Mouse (Mus musculus) NIH3T3 (cell line): Measurements from ENCODE around the gene Syt2.
A peak's percentile ranks its signal among the peaks of the same experiment; 100 is the strongest.

ENCODE experiments used
- DNase-seq: peaks from one replicate; pipeline ENCODE4 v3.0.0-alpha.2; 2012; ENCODE audit warnings: low read depth

The Syt2 gene

GRCm38 (mm10) chr1:134741946-134742661, 95.6 kb downstream of the Syt2 start:
- no peak for DNase-seq

- peak; percentile 74 for DNase-seq
These were observed 99.2 kb downstream of the Syt2 start for GRCm38 (mm10) chr1:134745648-134746047.

- DNase-seq, result no peak
These were observed 101.0 kb downstream of the Syt2 start for GRCm38 (mm10) chr1:134747236-134748174.

GRCm38 (mm10) chr1:134749889-134750288, 103.4 kb downstream of the Syt2 start:
- peak; percentile 62 for DNase-seq

- DNase-seq, result no peak
These were observed 106.0 kb downstream of the Syt2 start for GRCm38 (mm10) chr1:134752447-134752846.

GRCm38 (mm10) chr1:134753751-134754630, 107.5 kb downstream of the Syt2 start:
- peak; percentile 79 for DNase-seq

- DNase-seq, result no peak
These were observed 108.3 kb downstream of the Syt2 start for GRCm38 (mm10) chr1:134754818-134755217.

GRCm38 (mm10) chr1:134755548-134756189, 109.2 kb downstream of the Syt2 start:
- DNase-seq, result no peak

GRCm38 (mm10) chr1:134756190-134756873, 109.9 kb downstream of the Syt2 start:
- no peak for DNase-seq

- peak; percentile 62 for DNase-seq
These were observed 110.8 kb downstream of the Syt2 start for GRCm38 (mm10) chr1:134757230-134757629.

DNA sequence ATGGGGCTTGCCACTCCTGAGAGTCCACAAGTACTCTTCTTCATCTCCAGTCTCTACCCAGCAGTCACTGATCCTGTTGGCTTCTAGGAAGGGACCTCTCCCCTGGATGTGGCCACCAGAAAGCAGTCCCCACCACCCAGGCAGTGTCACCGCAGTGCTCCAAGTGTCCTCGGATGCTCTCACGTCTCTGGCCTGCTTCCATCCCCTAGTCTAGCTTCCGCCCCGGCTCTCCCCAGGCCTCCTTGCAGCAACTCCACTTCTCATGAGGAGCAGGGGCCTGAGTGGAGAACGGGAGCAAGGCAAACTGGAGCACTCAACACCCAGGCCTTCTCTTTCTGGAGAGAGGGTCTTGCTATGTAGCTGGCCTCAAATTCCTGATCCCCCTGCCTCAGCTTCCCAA, 112.7 kb downstream of the Syt2 start:
- no peak for DNase-seq

DNA sequence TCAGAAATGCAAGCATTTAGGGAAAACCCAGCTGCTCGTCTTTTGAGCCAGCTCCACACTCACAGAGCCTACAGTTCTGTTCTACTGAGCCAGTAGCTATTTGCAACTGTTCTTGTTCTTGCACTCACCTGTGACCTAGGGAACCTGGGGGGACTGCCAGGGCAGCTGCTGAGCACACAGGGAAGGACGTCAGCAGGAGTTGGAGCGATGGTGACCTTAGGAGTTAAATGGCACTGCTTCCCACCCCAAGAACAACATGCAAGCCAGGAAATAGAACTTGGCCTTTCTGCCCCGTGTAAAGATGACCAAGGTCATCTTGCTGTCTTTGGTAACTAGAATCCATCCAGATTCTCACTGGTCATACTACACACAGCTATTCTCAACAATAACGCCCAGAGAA, 114.2 kb downstream of the Syt2 start:
- no peak for DNase-seq

GRCm38 (mm10) chr1:134761534-134761933, 115.1 kb downstream of the Syt2 start:
- DNase-seq, result no peak

DNA sequence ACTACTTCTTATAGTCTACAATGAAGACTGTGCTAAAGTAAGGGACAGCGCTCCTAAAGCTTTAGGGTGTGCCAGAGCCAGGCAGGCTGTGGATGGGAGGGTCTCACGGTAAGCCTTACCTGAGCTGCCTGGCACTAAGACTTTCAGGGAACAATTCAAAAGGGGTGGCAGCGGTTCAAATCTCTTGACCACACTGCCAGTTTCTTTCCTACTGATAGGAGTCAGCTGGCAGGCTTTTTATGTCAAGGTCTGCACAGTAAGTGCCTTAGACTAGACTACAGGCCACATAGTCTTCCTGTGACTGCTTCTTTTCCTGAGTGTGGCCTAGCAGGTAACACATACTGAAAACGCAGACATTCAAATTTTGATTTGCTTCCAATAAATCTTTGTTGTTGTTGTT, 116.8 kb downstream of the Syt2 start:
- DNase-seq, result no peak

DNA sequence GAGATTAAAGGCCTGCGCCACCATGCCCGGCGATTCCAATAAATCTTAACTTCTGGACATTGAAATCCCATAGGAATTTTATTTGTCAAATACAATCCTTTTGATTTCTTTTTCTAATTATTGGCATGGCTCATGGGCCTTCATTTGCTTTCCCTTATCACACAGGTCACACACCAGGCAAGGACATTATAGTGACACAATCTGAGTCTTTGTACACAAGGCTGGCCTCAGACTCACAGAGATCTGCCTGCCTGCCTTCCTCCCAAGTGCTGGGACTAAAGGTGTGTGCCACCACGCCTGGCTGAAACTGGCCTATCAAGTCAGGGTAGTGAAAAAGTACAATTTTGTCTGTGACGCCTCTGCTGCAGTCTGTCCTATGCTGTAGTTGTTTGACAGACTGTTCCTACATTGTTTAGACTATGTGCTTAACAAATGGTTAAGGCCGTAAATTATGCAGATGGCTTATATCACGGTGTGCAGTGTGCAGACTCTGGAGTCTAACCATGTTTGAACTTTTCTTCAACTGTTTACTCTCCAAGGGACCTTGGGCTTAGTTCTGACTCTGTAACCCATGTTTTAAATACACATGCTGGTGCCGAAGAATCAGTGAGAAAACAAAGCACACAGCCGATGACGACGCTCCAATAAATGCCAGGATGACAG, 117.4 kb downstream of the Syt2 start:
- DNase-seq, result no peak

DNA sequence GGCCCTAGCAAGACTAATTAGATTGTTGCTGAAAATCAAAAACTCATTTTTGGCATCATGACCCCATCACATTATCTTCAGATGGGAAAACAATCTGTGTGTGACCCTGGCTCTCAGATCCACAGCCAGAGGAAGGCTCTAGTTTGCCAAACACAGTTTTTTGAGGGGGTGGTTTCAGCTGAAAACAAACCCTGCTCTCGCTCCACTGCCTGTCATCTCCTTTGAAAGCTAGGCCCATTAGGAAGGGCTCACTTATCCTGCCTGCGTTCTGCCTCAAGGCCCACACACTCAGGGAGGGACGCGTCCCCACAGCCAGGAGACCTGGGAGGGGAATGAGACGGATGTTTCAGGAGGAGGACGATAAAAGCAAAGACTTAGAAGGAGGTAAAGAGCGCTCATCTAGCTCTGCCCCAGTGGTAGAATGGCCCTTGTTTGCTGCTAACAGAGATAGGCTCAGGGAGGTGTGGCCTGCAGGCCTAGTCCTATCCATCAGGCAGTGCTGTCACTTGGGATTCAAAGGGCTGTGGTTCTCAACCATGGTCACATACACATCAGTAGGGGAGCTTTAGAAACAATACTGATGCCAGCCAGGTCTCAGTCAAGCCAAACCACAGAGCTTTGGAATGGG, 118.5 kb downstream of the Syt2 start:
- DNase-seq, result no peak

DNA sequence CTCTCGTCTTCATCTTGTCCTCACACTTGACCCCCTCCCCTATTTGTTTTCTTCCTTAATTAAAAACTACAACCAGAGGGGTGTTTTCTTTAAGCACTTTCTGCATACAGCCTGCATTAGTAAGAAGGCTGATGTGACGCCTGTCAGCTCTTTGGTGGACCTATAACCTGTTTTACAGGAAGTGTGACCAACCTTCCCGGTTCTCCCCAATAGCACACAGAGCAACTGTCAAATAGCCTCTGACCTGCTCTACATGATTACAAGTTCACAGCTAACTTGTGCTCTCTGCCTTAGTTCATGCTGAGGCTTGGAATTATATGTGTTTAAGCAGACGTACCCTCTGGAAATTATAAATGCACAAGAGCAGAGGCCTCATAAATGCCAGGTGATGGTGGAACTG, 120.0 kb downstream of the Syt2 start:
- DNase-seq, result no peak

DNA sequence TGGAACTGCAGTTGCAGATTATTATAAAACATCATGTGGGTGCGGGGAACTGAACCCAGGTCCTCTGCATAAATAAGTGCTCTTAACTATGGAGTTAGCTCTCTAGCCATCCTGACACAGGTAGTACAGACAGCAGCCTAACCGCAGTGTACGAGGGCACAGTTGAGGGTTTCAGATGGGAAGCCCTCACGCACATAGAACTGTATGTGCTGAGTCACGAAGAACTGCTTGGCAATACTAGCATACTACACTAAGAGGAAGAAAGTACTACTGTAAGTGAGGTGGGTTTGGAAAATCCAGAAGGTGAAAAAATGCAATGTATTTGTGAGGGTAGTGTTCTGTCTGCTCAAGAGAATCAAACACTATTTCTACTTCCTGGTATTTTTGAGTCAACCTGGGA, 123.8 kb downstream of the Syt2 start:
- no peak for DNase-seq

- peak; percentile 87 for DNase-seq
These were observed 124.9 kb downstream of the Syt2 start for GRCm38 (mm10) chr1:134771353-134771752.

DNA sequence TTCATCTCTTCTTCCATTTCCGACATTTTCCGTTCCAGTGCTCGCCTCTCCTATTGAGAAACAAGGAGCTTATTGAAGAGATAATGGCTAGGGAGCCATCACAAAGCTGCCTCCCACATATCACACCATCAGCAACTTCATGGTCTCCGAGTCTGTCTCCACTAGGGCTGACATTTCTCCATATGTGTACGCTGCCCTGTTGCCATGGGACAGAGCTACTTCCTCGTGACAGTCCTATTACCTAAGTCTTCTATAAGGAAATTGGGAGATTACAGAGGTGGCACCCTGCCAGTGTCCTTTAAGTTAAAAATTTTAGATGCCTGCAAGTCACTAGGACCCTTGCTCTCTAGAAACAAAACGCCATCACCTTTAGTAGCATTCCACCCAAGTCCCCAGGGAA, 125.5 kb downstream of the Syt2 start:
- no peak for DNase-seq
